Mouse (Mus musculus): ENCODE measurements at regions not wholly inside any gene's neighbourhood (a gene's known extent, or its start where the extent isn't known, plus 50 kb on each side); places are given as distances from the start of the nearest gene placed in this dataset.

DNA sequence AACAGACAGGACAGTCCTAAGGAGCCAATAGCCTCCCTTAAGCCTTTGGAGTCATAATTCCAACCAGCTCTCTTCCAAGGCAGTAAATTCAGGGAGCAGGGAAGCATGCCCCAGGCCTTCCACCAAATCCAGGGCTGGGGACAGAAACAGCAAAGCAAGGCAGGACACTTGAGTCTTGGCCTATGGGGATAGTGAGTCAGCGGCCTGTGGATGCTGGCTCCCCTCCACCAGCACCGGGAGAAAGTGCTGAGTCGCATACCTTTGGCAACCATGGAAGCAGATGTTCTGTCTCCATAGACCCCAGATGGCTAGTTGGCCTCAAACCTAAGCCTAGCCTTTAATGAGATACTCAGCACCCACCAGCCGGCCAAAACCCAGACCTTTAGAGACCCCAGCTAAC is 133.8 kb upstream of the Six2 start:
- no peak for DNase-seq

DNA sequence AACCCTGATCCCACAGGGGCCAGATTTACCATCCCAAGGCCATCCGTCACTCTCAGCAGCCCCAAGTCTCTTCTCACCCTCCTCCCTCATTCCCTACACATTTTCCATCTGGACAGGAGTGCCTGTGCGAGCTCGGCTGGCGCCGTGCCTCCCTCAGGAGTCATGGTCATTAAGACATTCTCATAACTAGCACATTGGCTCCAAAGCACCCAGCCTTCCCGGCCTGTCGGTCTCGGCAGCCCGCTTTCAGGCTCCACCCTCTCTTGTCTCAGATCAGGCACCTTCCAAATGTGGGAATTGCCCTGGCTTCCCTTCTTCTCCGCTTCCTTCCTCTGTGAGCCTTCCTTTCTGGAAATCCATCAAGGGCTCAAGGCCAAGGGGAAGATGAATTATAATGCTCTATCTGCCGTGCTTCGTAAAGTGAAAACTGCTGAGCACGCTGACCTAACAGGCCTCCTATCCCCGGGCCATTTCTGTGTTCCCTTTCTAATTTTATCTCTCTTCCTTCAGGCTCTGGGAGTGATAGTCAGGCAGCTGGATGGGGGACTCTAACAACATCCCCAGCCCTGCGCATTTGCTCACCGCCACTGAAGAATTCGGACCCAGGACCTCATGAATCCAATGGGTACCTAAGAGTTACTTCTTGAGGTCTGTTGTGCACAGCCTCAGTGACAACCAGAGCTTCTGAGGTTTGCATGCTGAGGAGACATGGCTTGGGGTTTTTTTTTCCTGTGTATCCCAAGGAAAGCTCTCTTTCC is 130.2 kb upstream of the Six2 start:
- DNase-seq = no peak

DNA sequence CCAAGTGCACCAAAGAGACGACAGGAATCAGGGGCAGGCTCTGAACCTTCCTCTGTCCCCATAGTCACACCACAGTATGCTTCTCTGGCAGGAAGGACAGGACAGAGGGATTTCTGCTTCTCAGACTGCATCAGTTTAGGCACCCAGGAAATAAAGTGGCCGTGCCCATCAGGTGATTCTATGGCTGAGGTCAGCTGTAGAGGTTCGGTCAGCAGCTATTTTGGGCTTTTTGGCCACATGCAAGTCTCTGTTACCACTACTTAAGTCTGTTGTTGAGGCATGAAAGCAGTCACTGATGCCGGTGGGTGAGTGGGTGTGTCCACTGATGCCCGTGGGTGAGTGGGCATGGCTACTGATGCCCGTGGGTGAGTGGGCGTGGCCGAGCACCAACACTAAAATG is 128.4 kb upstream of the Six2 start:
- DNase-seq = no peak

DNA sequence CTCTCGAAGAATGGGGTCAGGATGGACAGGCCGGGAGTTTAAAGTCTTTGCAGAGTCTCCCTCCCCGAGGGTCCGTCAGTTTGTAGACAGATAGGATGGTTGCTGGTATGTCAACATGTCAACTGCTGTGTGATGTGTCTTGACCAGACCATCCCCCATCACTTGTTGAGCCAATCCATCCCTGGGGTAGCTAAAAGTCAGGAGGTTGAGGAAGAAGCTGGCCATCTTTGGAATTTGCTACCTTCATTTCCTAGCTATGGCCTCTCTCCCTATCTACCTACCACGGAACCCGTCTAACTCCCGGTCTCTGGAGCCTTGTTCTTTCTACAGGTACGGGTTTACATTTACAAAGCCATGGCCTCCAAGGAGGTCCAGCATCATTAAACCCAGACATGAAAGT is 128.0 kb upstream of the Six2 start:
- DNase-seq = no peak

DNA sequence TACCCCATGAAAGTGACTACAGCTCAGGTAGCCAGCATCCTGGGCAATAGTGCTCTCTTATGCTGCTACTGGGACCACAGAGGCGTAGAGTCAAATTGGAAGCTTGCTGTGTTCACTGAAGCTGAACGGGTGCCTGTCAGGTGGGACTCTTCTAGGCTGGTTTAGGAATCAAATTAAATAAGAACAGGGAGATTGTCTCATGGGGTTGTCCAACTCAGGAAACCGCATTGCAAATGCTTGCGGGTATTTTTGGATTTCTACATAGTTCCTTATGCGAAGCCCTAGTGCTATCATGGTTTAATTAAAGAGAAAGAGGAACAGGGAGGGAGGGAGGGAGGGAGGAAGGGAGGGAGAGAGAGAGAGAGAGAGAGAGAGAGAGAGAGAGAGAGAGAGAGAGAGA is 120.5 kb upstream of the Six2 start:
- no peak for DNase-seq

DNA sequence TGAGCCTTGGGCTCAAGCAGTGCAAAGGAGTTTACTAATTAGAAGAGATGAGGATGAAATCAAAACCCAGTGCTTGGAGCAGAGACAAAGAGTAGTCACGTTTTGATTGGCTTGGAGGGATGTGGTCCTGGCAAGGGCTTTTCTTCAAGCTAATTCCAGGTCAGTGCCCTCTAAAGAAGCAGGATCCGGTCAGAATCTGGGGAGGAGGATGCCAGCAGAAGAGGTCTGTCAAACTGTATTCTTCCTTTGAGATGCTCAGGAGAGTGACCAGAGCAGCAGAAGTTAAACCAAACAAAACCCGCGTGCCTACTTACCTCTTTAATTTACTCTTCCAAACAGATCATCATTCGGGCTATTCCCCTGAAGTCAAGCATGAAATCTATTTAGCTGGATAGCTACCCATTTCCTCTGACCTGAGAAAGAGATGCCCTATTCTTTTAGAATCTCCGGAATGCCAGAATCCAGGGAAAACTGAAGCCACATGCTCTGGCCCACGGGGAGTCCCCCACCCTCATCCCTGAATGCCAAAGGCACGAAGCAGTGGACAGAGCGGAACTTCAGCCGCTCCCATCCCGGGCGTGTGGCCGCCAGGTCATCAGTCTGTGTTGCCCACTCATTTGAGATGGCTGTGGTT is 117.8 kb upstream of the Six2 start:
- DNase-seq = no peak

DNA sequence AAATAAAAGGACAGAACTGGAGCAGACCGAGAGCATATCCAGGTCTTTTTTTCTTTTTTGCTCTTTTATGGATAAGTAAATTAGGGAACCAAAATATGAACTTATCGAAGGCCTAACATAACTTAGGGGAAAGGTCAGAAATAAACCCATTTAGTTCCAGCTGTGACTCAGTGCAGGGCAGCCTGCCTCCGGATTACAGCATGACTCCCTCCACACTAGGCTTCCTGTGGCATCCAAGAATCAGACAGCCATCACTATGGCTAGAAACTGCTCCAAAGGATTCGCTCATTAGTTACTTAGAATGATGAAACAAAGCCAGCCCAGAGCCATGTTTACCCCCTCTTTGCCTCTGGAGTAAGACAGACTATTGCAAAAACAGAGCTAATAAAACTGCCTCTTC is 116.6 kb upstream of the Six2 start:
- no peak for DNase-seq

DNA sequence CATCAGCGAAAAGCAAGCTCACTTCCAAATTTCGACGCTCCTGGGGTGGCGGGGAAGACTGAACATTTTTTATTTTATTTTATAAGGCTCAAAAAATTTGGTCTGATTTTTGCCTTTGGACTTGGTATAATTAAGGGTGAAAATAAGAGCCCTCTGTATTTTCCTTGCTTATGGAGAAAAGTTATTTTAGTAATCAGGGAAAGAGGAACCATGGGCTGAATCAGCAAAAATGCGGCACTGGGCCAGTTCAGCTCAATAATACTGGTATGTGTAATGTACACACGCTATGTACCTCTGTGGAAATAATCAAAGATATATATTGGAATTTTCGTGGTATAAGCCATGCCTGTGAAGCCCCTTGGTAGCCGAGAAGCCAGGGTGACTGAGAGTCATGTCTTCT is 113.7 kb upstream of the Six2 start:
- DNase-seq = no peak

DNA sequence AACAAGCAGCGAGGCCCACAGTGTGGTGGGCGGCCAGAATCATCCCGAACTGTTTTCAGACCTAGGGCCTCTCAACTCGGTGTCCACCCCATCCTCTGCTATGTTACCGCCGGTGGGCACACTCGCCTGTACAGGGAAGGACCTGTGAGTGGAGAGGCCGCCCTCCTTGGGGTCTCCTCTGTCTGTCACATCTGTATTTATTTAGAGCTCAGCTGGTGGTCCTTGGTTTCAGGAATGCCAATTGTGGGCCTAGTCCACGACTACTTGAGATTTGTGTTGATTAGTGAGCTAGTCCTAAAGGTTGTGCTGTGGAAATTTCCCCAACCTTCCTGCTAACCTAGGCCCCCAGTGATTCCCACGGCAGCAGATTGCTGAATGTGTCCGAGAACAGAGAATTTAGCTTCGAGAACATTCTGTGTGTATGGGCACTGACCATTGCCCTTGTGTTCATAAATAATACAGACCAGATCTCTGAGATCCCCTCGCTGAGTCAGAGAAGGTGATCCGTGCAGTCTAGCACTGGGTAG is 113.1 kb upstream of the Six2 start:
- no peak for DNase-seq

DNA sequence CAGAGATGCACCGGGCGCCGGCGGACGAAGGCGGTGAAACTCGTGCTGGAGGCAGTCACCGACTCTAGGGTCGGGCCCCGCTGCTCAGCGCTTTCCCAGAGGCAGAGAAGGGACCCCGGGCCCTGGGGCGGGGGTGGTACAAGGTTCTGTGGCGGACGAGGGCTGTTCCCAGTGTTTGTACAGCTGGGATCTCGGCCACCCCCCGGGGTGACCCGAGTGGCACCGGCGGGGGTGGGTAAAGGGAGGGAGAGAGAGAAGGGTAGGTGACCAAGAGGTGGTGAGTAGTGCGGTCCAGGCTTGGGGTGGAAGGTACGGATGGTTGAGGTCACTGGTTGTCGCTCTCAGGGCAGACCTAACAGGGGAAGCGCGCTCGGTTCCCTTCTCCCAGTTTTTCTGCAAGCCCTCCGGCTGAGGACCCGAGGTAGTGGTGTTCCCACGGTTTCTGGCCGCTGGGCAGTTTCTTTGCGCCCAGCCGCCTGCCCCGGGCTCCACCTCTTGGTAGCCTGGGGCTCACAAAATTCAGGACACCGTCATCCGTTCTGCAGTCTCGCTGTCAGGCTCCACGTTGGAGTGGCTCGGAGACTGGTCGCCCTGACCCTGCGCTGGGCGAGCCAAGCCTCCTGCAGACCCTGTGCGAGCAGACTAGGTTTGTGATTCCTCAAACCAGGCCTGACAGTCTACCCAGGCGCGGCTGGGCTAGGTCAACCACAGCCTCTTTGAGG is 112.4 kb upstream of the Six2 start:
- DNase-seq = no peak

DNA sequence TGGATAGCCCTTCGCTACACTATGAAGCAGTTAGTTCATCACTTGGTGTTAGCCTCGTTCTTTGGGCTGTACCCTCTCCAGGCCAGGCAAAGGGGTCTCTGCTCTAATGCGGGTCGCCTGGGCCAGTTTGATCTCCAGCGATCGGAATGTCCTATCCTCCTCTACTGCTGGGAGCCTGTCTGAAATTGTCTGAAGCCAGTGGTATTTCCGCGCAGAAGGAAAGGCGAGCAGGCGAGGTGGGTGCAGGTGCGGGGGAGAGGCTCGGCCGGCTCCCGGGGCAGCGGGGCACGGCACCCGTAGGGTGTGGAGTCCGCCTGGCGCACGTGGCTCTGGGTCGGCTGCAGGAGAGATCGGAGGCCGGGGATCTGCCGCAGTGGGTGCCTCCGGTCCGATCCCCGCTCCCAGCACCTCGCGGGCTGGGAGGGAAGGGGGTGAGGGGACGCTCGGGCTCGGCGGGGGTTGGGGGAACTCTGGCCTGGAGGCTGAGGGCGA is 111.8 kb upstream of the Six2 start:
- DNase-seq = peak; percentile 23

DNA sequence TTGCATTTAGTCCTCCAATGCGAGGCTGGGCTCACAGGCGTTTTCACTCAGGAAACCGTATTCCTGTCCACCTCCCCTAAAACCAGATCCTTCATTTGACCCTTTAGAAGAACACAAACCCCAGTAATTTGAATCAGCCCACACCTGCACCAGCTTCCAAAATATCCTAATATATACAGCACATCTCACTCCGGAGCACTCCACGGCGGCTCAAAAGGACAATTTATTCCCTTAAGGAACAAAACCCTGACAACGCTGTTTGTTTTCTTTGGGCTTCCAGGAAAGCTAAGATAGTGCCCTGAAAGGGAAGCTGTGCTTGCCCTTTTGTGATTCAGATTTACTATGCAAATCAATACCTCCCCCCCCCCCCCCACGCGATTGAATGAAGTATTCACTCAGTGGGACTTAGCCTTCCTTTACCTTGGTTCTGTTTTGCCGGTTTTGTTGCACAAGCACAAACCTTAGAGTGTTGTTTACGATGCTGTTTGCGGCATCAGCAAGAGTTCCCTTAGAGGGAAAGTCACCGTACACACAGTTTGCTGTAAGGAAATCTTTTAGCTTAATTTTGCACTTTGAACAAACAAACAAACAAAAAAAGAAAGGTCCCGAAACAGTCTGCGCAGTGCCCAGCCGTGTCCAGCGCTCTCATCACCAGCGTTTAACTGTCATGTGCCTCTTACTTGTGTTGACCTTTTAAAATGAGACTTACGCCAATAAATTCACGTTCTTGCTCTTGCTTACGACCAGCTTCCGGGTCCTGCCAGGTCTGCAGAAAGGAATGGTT is 111.2 kb upstream of the Six2 start:
- no peak for DNase-seq

DNA sequence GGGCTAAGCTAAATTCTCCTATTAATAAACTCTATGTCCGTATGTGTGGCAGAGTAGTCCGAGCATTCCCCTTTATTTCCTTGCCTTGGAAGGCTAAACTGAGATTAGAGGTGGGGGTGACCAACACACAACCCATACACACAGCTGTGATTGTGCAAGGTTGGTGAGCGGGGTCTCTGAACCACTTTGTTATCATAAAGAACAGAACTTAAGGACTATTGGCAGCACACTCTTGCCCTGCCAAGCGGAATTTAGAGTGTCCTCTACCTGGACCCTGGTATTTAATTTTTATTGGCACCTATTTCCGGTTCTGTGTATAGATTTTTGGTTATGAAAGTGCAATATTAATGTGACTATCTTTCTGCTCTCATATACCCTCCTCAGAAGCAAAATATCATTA is 109.7 kb upstream of the Six2 start:
- no peak for DNase-seq

DNA sequence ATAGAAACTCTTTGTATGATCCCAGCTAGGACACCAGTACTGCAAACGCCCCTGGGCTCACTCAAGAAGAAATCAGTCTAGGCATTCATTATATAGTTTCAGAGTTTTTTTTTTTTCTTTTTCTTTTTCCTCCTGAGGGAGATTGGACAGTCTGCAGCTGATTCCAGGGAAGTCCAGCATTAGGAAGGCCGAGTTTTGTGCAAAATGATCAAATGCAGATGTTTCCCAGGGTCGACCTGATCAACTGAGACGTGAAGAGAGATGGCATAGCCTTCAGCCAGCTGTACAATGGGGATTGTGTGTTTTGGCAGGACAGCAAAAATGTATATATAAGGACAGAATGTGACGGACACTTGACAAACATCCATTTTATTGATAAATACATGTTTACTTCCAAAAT is 107.7 kb upstream of the Six2 start:
- no peak for DNase-seq

DNA sequence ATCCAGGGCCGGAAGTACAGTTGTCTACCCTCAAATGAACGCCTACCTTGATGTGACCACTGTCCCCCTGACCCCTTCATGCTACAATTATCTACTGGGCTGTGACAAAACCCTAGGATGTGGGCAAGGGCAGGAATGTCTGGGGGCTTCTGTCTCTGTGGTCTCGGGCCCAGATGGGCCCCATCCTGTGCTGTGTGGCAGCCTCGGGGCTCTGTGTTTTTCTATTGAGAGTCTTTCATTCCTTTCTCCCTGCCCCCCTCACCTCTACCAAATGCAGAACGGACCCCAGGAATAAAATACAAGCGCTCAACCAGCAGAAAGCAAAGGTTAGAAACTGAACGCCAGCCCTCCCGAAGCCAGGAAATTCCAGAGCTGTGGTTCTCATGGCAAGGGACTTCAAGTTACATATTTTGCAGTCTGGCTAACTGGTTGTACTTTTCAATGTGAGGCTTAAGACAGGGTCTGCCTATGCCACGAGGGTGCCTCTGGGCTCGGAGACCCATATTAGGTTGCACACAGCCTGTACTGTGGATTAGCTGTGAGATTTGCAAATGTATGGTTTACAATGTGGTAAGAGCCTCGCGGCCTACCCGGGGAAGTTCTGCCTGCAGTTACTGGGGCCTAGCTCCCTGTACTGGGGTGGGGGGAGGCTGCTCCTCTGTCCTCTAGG is 97.7 kb upstream of the Six2 start:
- no peak for DNase-seq

DNA sequence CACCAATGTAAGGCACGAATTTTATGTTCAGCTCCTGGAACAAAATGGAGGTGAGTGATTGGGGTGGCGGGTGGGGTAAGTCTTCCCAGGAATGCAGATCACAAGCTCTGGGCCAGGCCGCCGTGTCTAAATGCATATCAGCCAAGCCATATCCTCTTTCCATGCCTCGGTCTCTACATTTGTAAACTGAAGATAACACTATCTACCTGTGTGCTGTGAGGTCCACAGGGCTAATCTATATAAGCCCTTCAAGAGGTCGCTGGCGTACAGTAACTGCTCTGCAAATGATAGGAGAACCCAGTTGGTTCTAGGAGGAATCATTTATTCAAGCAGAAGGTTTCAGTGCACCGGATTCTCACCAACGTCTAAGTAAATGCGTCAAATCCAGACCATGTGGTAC is 92.4 kb upstream of the Six2 start:
- DNase-seq = no peak

DNA sequence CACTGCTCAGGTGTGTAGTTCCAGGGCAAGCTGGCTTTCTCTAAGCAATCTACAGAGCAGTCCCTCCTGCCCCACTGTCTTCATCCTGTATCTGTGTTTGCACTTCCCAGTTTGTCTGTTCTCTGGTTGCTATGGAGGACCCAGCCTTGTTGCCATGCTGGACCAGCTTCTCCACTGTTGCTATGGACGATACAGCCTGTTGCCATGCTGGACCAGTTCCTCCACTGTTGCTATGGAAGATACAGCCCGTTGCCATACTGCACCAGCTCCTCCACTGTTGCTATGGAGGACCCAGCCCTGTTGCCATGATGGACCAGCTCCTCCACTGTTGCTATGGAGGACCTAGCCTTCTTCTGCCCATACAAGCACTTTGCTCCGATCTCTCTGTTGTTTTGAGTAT is 88.8 kb upstream of the Six2 start:
- DNase-seq = no peak

DNA sequence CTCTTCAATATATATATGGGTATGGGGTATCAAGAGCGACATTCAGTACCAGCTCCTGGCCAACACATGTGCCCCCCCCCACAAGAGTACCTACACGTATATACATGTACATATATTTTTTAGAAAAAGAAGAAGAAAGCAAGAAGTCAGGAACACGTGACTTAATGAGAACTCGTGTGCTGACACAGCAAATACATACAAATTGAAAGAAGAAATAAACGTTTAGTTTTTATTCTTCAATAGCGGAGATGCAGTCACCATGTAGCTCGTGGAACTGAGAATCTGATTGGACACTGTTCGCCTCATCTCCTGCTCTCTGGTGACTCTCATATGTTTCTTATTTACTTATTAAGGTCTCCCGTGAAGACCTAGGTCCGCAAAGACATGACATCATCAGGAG is 80.3 kb upstream of the Six2 start:
- DNase-seq = no peak

DNA sequence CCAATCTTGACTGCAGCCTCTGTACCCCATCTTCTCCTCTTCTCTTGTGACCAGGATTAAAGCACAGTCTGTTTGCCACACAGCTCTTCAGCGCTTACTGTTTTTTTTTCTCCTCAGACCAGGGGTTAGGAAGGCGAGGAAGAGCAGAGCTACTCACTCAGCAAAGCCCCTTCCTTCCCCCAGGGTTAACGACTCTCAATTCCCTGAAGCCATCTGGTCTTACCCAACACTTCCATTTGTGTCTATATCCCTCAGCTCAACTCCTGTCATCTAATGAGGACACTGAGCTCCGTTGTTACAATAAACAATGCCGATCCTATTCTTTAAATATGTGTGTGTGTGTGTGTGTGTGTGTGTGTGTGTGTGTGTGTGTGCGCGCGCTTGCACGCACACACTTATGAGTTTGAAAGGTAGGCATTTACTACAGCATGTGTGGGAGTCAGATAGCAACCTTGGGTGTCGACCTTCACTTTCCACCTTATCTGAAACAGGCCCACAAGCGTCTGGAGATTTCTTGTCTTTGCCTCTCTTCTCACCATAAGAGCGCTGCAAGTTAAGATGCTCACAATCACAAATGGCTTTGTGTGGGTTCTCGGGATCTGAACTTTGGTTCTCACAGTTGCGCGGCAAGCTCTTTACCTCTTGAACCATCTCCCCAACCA is 79.3 kb upstream of the Six2 start:
- no peak for DNase-seq

DNA sequence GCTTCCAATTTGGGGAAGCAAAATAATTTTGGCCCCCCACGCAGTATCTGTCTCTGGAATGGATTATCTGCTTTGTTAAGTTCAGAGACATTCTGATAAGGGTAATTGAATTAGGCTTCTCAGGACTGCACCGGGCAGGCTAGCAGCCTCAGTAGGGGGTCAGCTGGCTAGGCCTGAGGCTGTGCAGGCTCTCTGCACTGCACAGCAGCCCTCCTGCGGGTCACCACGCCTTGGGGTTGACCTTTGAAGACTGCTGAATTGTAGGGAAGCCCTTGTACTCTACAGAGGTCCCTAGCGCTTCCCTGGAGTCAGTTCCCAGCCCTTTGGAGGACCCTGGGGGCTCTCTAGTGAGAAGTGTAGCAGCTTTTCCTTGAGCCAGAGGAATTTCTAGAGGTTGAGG is 78.5 kb upstream of the Six2 start:
- DNase-seq = no peak

DNA sequence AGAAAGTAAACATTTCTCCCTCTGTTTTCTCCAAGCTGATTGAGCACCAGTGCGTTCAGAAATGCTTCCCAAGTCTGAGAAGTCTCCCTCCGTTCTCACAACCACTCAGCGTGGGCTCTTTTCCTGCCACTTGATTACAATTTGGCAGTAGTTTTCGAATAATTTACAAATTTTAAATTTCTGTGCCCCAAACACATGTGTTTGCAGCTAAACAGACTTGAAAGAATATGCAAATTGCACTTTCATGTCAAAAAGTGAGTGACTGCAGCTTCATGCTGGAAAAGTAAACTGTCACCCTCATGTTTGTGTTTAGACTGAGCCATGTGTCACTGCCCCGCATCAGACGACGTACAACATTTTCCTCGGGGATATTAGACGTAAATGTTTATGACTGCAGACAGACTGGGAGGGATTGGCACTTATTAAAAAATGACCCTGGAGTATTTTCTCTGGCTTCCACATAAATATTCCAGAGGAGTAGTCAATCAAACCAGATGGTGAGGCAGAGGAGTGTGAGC is 70.6 kb upstream of the Six2 start:
- DNase-seq = no peak

DNA sequence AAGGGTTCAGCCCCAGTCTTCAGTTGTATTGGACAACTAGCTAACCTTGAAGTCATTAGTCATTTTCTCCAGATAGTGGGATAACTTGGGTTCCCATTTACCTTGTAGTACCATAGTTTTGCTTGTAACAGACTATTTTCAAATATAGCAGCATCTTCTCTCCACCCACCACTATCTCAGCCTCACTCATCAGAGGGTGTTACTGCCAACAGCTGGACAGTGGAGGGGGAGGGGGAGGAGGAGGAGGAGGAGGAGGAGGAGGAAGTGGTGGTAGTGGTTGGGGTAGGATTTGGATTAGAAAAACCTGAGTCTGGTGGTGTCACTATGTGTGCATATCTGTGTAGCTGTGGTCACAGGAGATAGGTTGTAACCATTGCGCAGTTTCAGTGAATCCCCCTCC is 69.6 kb upstream of the Six2 start:
- no peak for DNase-seq
